Mouse (Mus musculus) liver, embryonic 18 days (tissue): Measurements from ENCODE around the gene Matn1. TPM values are rescaled to one million over a fixed set of nuclear protein-coding genes. Genes with fewer than 3 reads are reported as not detected.

ENCODE experiments used
- polyA plus RNA-seq: library from polyadenylated mRNA; depleted of rRNA; stranded (reverse); fragments of >200 nt; gene quantifications from 2 replicates; pipeline ENCODE4 v1.2.3, GENCODE M21; 2012; rRNA removed

Matn1 gene
- 0.02 and 0.04 TPM in 2 replicates for polyA plus RNA-seq

GRCm38 (mm10) chr4:130944112-130944511, at the start of gene Matn1:
Gene Matn1 (plus strand): TSS chr4:130944385.

GRCm38 (mm10) chr4:130913077-130913476, 31.1 kb upstream of the Matn1 start, which contains the start of gene Laptm5:
Gene Laptm5 (plus strand): TSS chr4:130913125.

Other genes starting within 250 kb of the Matn1 start
- gene Sdc3, start 151.8 kb upstream of the Matn1 start, polyA plus RNA-seq, result 13.4 and 14.5 TPM in 2 replicates
- 47.7 and 59.5 TPM in 2 replicates for gene Laptm5, start 31.3 kb upstream of the Matn1 start, polyA plus RNA-seq